Mouse (Mus musculus): ENCODE results near the gene Nrip1. TPM values are rescaled to one million over a fixed set of nuclear protein-coding genes. Genes with fewer than 3 reads are reported as not detected.
A peak's percentile ranks its signal among the peaks of the same experiment; 100 is the strongest.

The Nrip1 gene
- total RNA-seq, 4 experiments from 2014 or later = 20.7 to 25.8 (median 24.1) TPM

DNA sequence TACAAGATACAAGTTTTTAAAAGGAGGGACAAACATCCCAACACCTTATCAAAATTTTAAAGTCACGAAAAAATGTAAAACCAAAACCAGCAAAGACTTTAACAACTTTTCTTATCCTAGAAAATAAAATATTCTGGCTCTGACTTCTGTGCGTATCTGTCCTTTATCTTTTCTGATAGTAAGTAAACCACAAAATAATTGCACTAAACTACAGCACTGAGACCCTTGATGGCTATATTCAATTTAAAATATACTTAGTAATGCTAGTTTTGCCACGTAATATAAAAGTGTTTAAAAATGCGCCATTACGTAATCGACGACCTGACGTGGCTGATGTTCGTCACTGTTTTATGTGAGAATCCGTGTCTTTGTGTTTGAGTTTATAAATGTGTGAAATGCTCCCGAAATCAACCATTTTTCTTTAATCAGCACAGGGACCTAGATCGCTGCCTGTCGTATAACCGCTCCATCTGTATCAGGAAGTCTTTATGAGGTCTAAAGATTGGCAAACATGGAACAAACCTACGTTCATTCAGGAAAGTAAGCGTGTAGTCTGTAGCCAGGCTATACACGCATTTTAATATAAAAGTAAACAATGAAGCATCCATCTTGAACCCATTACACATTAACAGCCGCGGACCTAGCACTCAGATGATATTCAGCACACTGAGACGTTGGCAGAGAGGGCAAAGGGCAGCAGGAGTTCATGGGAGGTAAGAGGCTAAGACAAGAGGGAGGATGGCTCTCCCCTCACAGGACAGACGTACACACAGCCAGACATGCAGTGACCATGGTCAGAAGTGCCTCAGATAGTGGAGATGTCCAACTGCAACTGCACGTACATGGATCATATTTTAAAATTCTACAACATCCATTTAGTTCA is 56.4 kb downstream of the Nrip1 start:
- DNase-seq (ENCODE audit: low spot score) = no peak

GRCm38 (mm10) chr16:76315642-76316041 is 58.0 kb downstream of the Nrip1 start:
- DNase-seq (ENCODE audit: low spot score) = no peak

DNA sequence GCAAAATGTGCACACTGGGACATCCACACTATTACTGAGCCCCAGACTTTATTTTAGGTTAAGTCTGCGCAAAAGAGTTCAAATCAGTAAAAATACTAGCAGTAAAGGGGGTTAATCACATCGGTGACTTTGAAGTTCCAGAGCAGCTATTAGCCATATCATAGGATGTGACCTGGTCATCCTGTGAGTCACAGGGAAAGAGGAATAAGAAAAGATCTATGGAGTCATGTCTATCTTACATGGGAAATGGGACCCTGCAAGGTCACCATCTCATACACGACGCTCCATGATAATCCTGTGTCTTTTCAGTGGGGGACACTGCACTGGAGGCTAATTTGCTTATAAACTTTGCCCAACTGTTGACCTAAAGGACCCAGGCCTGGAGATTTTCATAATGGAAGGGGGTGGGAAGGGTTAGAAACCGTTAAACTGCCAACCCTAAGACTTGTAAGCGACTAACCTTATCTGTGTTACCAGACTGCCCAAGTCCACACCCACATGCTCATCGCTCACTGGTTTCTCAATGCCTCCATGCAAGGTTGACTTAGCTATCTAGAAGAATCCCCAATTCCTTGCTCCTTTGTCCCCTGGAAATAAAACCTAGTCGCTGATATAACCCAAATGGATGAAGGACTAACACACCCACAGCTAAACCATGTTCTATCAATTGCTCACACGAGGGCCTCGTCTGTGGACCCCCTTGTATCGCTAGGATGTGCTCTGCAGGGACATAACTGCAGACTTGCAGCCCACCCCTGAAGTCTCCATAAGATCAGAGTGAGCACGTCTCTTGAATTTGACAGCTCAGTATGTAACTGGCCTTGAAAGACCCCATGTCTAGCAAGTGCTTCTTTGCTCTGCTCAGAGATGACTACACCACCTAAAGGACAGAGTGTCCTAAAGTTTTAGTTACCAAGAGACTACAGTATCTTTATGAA is 59.3 kb downstream of the Nrip1 start:
- DNase-seq (ENCODE audit: low spot score) = no peak

- DNase-seq (ENCODE audit: low spot score) = no peak
Observed at GRCm38 (mm10) chr16:76312887-76313420, 60.7 kb downstream of the Nrip1 start.

- no peak for DNase-seq (ENCODE audit: low spot score)
Observed at GRCm38 (mm10) chr16:76310791-76311190, 62.8 kb downstream of the Nrip1 start.

- no peak for DNase-seq (ENCODE audit: low spot score)
Observed at GRCm38 (mm10) chr16:76310286-76310685, 63.3 kb downstream of the Nrip1 start.

DNA sequence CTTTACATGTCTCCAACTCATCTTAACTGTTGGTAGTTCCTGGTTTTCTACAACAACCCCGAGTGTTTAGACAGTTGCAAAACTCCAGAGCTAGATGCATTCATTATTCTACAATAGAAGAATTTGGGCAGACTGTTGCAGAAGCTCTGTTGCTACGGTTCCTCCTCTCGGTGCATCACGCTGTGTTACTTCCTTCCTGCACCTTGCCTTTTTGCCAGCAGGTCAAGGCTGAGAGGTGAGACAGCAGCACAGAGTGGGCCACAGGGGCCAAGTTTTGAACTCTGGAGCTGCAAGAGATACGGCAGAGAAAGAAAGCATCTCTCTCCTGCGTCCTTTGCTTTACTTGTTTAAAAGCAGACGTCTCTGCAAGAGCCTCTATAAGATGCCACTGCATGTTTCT is 64.3 kb downstream of the Nrip1 start:
- no peak for DNase-seq (ENCODE audit: low spot score)

- DNase-seq (ENCODE audit: low spot score) = no peak
Observed at GRCm38 (mm10) chr16:76307039-76307438, 66.6 kb downstream of the Nrip1 start.

DNA sequence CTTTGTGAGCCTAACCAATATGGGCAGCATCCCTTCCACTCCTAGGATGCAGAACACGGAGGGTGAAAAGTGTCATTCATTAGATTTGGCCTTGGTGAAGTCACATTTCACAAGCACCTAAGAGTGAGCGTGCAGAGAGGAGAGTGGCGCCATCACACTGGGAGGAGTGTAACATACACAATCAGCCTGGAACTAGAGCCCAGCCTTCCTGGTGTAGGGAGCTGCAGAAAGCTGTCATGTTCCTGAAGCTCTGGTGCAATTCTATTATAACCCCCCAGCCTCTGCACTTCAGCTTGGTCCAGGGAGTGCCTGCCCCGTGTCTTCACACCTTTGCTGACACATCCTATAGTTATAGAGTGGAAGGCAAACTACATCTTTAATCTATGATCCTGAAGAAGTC is 67.2 kb downstream of the Nrip1 start:
- no peak for DNase-seq (ENCODE audit: low spot score)

DNA sequence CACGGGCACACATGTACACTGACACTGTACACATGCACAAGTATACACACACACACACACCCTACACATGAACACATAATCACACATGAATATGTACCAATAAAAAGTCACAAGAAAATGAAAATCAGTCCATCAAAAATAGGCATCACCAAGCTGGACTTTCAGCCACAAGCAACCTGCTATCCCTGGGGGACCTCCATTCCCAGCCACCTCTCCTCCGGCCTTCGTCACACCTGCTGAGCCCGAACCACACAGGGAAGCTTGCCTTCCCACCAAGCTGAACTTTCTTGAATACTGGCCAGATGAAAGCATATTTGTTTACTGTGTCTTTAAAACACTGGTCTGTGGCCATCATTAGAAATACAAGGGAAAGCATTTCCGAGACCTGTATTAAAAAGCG is 70.2 kb downstream of the Nrip1 start:
- no peak for DNase-seq (ENCODE audit: low spot score)

- DNase-seq (ENCODE audit: low spot score) = no peak
Observed at GRCm38 (mm10) chr16:76301728-76302050, 71.9 kb downstream of the Nrip1 start.

DNA sequence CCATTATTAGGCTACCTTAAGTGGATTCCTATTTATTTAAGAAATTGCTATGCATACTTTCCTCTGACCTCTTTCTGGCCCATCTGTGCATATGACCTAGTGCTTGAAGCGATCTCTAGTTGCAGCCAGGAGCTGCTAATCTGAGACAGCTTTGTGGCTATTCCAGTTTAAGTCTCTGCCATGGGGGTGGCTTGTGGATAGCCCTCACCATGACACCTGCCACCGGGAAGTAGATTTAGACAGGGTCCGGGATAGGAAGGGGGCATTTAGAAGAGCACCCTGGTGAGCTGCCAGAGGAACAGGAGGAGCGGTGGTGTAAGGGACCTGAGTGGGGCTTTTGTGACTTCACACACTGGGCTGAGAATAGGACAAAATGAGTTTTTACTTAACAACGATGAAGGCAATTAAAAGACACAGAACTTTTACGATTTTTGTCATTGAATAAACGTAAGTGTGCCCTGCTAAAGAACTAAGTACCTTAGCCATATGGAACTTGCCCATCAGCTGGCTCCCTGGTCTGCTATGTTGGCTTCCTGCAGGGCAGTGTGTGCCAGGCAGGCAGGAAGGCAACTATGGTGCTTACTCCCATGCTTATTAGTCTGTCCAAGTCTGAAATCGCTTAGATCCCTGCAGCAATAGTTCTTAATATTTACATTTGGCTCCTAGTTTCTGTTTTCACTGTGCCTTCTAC is 72.4 kb downstream of the Nrip1 start:
- DNase-seq (ENCODE audit: low spot score) = no peak

GRCm38 (mm10) chr16:76300452-76300851 is 73.2 kb downstream of the Nrip1 start:
- no peak for DNase-seq (ENCODE audit: low spot score)

- DNase-seq (ENCODE audit: low spot score) = no peak
Observed at GRCm38 (mm10) chr16:76299511-76299910, 74.1 kb downstream of the Nrip1 start.

GRCm38 (mm10) chr16:76295322-76295721 is 78.3 kb downstream of the Nrip1 start:
- no peak for DNase-seq (ENCODE audit: low spot score)

DNA sequence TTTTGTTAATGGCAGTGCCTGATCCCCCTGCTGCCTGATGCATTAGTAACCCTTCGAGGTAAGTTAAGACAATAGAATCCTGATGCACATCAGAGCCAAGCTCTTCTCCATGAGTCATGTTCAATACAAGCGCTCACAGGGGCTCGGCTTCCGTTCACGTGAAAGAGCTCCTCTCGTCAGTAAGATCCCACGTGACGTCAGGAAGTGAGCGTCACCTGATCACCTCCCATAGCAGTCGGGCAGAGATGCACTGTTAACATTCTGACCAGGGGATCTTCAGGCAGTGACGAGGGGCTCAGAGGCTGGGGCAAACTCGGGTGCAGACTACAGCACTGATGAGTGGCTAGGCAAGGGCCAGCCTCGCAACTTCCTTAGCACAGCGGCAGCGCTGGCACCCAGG is 79.1 kb downstream of the Nrip1 start:
- no peak for DNase-seq (ENCODE audit: low spot score)

DNA sequence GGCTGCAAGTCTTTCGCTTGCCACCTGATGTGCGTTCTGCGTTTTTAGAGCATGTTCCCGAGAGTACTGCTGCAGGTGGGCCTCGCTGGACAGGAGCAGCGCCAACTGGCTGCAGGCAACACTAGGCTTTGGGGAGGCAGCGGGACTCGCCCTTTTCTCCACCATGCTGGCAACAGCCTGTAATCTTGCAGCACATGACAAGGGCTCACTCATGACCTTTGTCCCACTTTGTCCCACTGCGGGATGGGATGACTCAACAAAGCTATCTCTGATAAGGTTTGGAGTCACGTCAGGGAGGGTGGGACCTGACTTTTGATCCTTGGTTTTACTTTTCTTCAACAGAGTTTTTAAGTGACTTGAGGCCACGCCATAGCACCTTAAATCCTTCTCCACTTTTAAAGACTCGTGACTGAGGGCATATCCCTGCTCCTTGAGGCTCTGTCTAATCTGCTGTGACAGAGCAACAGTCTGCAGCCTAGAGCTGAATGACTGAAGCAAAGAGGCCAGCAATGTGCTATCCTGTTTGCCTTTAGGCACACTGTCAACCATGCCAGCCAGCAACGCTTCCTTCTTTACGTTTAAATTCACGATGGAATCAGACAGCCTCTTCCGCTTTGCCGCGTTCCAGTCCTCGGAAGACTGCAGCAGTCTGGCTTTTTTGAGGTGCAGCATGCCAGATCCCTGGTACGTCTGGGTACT is 79.7 kb downstream of the Nrip1 start:
- DNase-seq (ENCODE audit: low spot score) = peak; percentile 66

DNA sequence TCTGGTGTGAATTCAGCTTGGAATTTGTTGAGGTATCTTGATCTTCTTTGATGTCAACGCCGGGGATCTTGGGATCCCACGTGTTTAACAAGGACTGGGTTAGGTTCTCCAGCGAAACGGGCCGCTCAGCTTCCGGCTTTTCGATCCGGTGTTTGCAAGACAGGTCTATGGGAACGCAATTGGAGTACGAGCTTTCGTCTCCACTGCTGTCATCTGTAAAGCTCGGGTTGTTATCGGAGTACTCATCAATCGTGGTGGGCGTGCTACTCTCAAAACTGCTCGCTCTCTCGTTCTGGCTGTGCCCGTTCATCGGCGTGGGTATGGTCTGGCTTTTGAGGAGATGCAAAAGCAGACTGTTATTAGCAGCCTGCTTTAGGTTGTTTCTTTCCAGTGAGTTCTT is 80.5 kb downstream of the Nrip1 start:
- no peak for DNase-seq (ENCODE audit: low spot score)

- DNase-seq (ENCODE audit: low spot score) = no peak
Observed at GRCm38 (mm10) chr16:76292656-76293055, 81.0 kb downstream of the Nrip1 start.

DNA sequence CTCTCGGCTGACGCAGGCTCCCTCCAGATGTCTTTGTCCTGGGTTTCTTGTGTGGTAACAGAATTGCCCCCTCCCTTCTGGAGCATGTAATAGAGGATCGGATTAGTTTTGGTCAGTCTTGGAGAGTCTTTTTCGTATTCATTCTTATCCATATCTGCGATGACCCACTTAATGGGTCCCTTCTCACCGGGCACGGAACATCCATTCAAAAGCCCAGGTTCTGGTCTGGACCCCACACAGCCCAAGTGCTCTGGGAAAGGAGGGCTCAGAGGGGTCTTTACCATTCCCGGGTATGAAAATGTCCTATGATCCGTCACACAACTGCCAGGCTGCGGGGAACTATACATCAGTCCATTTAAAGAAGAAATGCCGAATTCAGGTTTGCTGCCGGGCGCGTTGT is 82.3 kb downstream of the Nrip1 start:
- DNase-seq (ENCODE audit: low spot score) = no peak

- DNase-seq (ENCODE audit: low spot score) = no peak
Observed at GRCm38 (mm10) chr16:76289495-76289894, 84.1 kb downstream of the Nrip1 start.
